Mouse (Mus musculus): Measurements from ENCODE around the gene Lyzl6. TPM values are rescaled to one million over a fixed set of nuclear protein-coding genes. Genes with fewer than 3 reads are reported as not detected.

Lyzl6 gene
- total RNA-seq (2023), result not detected

GRCm38 (mm10) chr11:103638790-103639189 is at the start of gene Lyzl6:
Gene Lyzl6 (minus strand): TSS chr11:103638890.

DNA sequence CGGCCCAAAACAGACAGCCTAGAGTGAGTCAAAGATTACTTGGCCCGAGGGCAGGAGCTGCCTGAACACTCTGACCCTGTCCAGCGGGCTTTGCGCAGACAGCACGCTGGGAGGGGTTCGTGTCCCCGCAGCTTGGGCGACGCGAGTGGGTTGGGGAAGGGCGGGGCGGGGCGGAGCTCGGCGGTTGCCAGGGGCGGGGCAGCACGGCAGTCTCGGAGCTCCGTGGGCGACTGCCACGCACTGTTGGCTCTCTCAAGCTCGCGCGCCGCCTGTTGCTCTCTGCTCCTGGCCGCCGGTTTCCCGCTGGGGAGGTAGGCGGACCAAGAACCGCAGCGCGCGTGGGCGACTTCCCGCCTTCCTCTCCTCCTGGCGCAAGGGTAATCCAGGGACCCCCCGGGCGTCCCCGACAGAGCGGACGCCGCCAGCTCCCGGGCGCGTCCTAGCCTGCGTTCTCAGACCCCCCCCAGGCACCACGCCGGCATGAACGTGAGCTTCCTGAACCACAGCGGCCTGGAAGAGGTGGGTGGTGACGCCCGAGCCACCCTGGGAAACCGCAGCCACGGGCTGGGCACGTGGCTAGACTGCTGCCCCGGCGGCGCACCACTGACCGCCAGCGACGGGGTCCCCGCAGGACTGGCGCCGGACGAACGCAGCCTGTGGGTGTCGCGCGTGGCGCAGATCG is 10.8 kb upstream of the Lyzl6 start, which contains the start of gene Rprml:
Gene Rprml, plus strand, starts transcription at position 270 of the 682 bp plus-strand sequence.

GRCm38 (mm10) chr11:103621040-103621439 is 17.6 kb downstream of the Lyzl6 start, which contains the start of gene Gm884:
Gene Gm884 (minus strand): TSS chr11:103621140.

Other genes starting within 250 kb of the Lyzl6 start
- 10 to 100 TPM; 51.0 to 54.5 TPM for gene Plekhm1, start 226.2 kb downstream of the Lyzl6 start, total RNA-seq (2023)
- gene Lrrc37a, start 134.3 kb downstream of the Lyzl6 start, total RNA-seq (2023), result not detected
- gene Gm884, start 17.8 kb downstream of the Lyzl6 start, total RNA-seq (2023), result not detected
- not detected for gene Rprml, start 10.7 kb upstream of the Lyzl6 start, total RNA-seq (2023)
- gene Gosr2, start 59.0 kb upstream of the Lyzl6 start, total RNA-seq (2023), result 10 to 100 TPM; 64.4 to 69.8 TPM
- not detected for gene Wnt9b, start 110.9 kb upstream of the Lyzl6 start, total RNA-seq (2023)
- not detected for gene Wnt3, start 135.3 kb upstream of the Lyzl6 start, total RNA-seq (2023)